Mouse (Mus musculus) CD4-positive naive resting alpha-beta T cell, adult 76 days (primary cell): Measurements from ENCODE around the gene Bud31. TPM values are rescaled to one million over a fixed set of nuclear protein-coding genes. Genes with fewer than 3 reads are reported as not detected.

Experiments used
- total RNA-seq: library from RNA; stranded (reverse); gene quantifications from one replicate; pipeline ENCODE4 v1.2.4, GENCODE M21; 2023

The Bud31 gene
- total RNA-seq, result 215 TPM

DNA sequence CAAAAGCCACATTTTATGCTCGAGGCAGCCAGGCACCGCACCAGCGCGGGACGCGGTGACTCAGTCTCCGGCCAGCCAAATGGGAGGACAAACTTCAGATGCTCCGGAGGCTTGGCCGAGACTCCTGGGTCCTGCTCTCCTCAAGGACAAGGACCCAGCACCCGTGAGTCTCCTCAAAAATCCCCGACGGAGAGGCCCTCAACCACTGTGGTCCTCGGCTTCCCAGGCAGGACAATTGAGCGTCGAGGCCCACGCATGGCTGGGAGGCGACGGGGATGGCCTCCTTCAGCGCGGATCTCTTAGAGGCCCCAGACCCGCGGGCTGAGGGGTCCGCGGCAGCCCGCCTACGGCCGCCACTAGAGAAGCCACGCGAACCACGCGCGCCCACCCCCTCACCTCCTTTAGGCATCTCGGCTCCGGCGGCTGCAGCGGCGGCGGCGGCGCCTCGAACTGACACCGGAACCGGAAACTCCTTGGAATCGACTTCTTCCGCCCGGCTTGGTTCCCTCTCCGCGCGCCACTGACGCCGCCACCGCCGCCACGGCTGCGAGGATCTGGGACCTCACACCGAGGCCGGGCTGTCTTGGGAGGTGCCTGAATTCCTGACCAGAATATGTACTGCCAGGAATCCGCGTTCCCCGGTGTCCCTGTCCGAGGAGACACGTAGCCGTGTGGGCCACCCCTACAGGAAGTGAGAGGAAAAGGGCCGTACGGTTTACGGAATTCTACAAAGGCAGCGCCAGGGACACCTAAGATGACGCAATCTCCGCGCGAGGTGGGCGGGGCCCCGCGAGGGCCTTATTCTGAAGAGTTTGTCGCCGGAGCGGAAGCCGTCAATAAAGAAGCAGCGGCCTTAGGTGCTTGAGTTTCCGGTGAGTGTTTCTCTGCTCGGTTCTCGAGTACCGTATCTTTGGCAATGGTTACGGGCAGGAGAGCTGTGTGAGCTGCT is at the start of gene Bud31, which contains the start of gene Pdap1:
Gene Bud31, plus strand, starts transcription at position 792 of the 949 bp plus-strand sequence.
Gene Pdap1, minus strand, starts transcription at position 668 of the 949 bp plus-strand sequence.

GRCm38 (mm10) chr5:145114071-145114605 is 26.0 kb upstream of the Bud31 start, which contains the start of gene Arpc1b:
Arpc1b (plus strand) TSS chr5:145114215.

DNA sequence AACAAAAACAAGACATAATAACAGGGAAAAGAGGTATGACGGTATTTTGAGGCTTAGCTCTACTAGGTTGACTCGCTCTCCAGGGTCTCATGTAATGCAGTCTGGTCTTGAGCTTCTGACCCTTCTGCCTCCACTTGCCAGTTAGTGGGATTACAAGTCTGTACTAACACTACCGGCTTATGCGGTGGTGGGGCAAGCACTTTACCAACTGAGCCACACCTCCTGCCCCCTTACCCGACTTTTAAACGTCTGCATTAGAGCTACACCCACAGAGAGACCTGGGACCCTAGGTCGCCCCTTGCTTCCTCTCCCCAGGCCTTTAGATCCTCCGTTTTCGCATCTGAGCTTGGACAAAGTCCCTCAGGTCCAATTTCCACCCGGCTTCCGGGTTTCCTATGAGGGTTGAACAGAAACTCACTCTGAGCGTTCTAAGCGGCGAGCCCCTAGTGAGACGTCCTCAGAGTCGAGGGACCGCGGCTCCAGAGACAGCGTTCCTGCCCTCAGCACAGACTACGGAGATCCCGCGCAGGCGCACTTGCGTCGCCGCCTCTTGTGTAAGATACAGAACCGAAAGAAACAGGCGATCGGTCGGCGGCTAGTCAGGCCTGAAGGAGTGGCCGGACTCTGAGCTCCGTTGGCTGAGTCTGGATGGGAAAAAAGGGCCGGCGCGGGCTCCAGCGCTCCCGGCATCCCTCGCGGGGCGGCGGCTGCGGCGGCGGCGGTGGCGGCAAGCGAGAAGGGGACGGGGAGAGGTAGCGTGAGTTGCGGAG is 26.6 kb downstream of the Bud31 start, which contains the start of the genes Ptcd1 and Cpsf4:
Gene Ptcd1, minus strand, starts transcription at position 573 of the 770 bp plus-strand sequence.
Gene Cpsf4, plus strand, starts transcription at position 678 of the 770 bp plus-strand sequence.

GRCm38 (mm10) chr5:145191962-145192361 is 51.8 kb downstream of the Bud31 start, which contains the start of gene Atp5j2:
Atp5j2 (minus strand) TSS chr5:145192062.

Other genes with a start within 250 kb of the Bud31 start
- 60.8 TPM for gene Smurf1, start 174.5 kb upstream of the Bud31 start, total RNA-seq
- gene Gm4871, start 107.6 kb upstream of the Bud31 start, total RNA-seq, result not detected
- not detected for gene 1700018F24Rik, start 97.4 kb upstream of the Bud31 start, total RNA-seq
- gene Arpc1a, start 56.5 kb upstream of the Bud31 start, total RNA-seq, result 102 TPM
- not detected for gene Kpna7, start 56.3 kb upstream of the Bud31 start, total RNA-seq
- gene Arpc1b, start 26.1 kb upstream of the Bud31 start, total RNA-seq, result 326 TPM
- 40.9 TPM for gene Pdap1, start 124 bp upstream of the Bud31 start, total RNA-seq
- gene Ptcd1, start 26.7 kb downstream of the Bud31 start, total RNA-seq, result 19.4 TPM
- 45.6 TPM for gene Cpsf4, start 26.9 kb downstream of the Bud31 start, total RNA-seq
- gene Atp5j2, start 51.7 kb downstream of the Bud31 start, total RNA-seq, result 141 TPM
- gene Zkscan14, start 61.5 kb downstream of the Bud31 start, total RNA-seq, result 50.7 TPM
- gene Zkscan5, start 64.2 kb downstream of the Bud31 start, total RNA-seq, result 11.2 TPM
- gene Zfp655, start 91.4 kb downstream of the Bud31 start, total RNA-seq, result 81.9 TPM
- 41.5 TPM for gene Zscan25, start 140.1 kb downstream of the Bud31 start, total RNA-seq
- not detected for gene Cyp3a57, start 204.9 kb downstream of the Bud31 start, total RNA-seq